Mouse (Mus musculus): Measurements from ENCODE around the gene Meiob.
A peak's percentile ranks its signal among the peaks of the same experiment; 100 is the strongest.

Meiob gene

GRCm38 (mm10) chr17:24821351-24822280, 17.5 kb downstream of the Meiob start:
- DNase-seq (ENCODE audit: low read depth, low spot score) = no peak

- no peak for DNase-seq (ENCODE audit: low read depth, low spot score)
These were observed 35.8 kb downstream of the Meiob start, which contains the start of gene Hagh for GRCm38 (mm10) chr17:24839842-24840241. Gene Hagh, plus strand, starts transcription at chr17:24840143.

- DNase-seq (ENCODE audit: low read depth, low spot score) = no peak
These were observed 36.3 kb downstream of the Meiob start for GRCm38 (mm10) chr17:24840341-24840740.

- no peak for DNase-seq (ENCODE audit: low read depth, low spot score)
These were observed 37.0 kb downstream of the Meiob start for GRCm38 (mm10) chr17:24841133-24841532.

GRCm38 (mm10) chr17:24842631-24843030, 38.5 kb downstream of the Meiob start:
- no peak for DNase-seq (ENCODE audit: low read depth, low spot score)

- DNase-seq (ENCODE audit: low read depth, low spot score) = no peak
These were observed 40.4 kb downstream of the Meiob start for GRCm38 (mm10) chr17:24844525-24844924.

GRCm38 (mm10) chr17:24847386-24847785, 43.3 kb downstream of the Meiob start:
- DNase-seq (ENCODE audit: low read depth, low spot score) = no peak

- no peak for DNase-seq (ENCODE audit: low read depth, low spot score)
These were observed 44.5 kb downstream of the Meiob start for GRCm38 (mm10) chr17:24848600-24849031.

- no peak for DNase-seq (ENCODE audit: low read depth, low spot score)
These were observed 45.6 kb downstream of the Meiob start for GRCm38 (mm10) chr17:24849733-24850064.

- DNase-seq (ENCODE audit: low read depth, low spot score) = peak; percentile 96
These were observed 46.1 kb downstream of the Meiob start, which contains the start of gene Fahd1 for GRCm38 (mm10) chr17:24850065-24850772. Gene Fahd1, minus strand, starts transcription at chr17:24850364.

- DNase-seq (ENCODE audit: low read depth, low spot score) = no peak
These were observed 46.7 kb downstream of the Meiob start for GRCm38 (mm10) chr17:24850773-24851127.

GRCm38 (mm10) chr17:24851381-24852125, 47.5 kb downstream of the Meiob start:
- no peak for DNase-seq (ENCODE audit: low read depth, low spot score)

- DNase-seq (ENCODE audit: low read depth, low spot score) = no peak
These were observed 51.9 kb downstream of the Meiob start for GRCm38 (mm10) chr17:24855838-24856464.

- no peak for DNase-seq (ENCODE audit: low read depth, low spot score)
These were observed 52.5 kb downstream of the Meiob start for GRCm38 (mm10) chr17:24856589-24856988.

- DNase-seq (ENCODE audit: low read depth, low spot score) = no peak
These were observed 53.9 kb downstream of the Meiob start for GRCm38 (mm10) chr17:24857831-24858470.

GRCm38 (mm10) chr17:24858967-24859366, 54.9 kb downstream of the Meiob start:
- no peak for DNase-seq (ENCODE audit: low read depth, low spot score)

- no peak for DNase-seq (ENCODE audit: low read depth, low spot score)
These were observed 56.0 kb downstream of the Meiob start for GRCm38 (mm10) chr17:24860076-24860475.

- DNase-seq (ENCODE audit: low read depth, low spot score) = no peak
These were observed 57.7 kb downstream of the Meiob start for GRCm38 (mm10) chr17:24861785-24862184.

- no peak for DNase-seq (ENCODE audit: low read depth, low spot score)
These were observed 61.7 kb downstream of the Meiob start, which contains the start of gene Igfals for GRCm38 (mm10) chr17:24865776-24866175. Gene Igfals, plus strand, starts transcription at chr17:24865997.

GRCm38 (mm10) chr17:24867914-24868313, 63.8 kb downstream of the Meiob start:
- no peak for DNase-seq (ENCODE audit: low read depth, low spot score)
